Mouse (Mus musculus) MEL (cell line): ENCODE measurements around the gene Eng.

Source experiments
- CTCF ChIP-seq, 3 experiments: IDR thresholded peaks in 2 of 3; conservative IDR thresholded peaks in 1 of 3; 2 replicates each; pipeline ENCODE4 v1.5.1; 2011 to 2012; ENCODE audit warnings: low read length in 3 of 3, low read depth in 2 of 3, mild to moderate bottlenecking in 2 of 3, improper control_type of control experiment in 1 of 3, inconsistent platforms in 1 of 3, mixed read lengths in 1 of 3, moderate library complexity in 1 of 3; ENCODE audit not compliant: control insufficient read depth in 1 of 3, insufficient read depth in 1 of 3, poor library complexity in 1 of 3, severe bottlenecking in 1 of 3
- EP300 ChIP-seq, 2 experiments: IDR thresholded peaks; 2 replicates each; pipeline ENCODE4 v1.6.1; 2011; ENCODE audit warnings: improper control_type of control experiment in 2 of 2, low read length in 2 of 2, low read depth in 1 of 2, mild to moderate bottlenecking in 1 of 2
- MAFK ChIP-seq: IDR thresholded peaks from 2 replicates; pipeline ENCODE4 v1.6.1; 2011; ENCODE audit warnings: low read depth, mild to moderate bottlenecking, low read length, improper control_type of control experiment, borderline replicate concordance
- MAX ChIP-seq: IDR thresholded peaks from 2 replicates; pipeline ENCODE4 v1.6.1; 2011; ENCODE audit warnings: low read length, improper control_type of control experiment
- MEF2A ChIP-seq: IDR thresholded peaks from 2 replicates; pipeline ENCODE4 v1.6.1; 2014; ENCODE audit warnings: low read depth, mild to moderate bottlenecking, inconsistent platforms, low read length, improper control_type of control experiment; ENCODE audit not compliant: poor library complexity, insufficient replicate concordance, severe bottlenecking; ENCODE audit errors: extremely low read depth
- POLR2A ChIP-seq, 2 experiments: IDR thresholded peaks; 2 replicates each; pipeline ENCODE4 v1.6.1; 2011 to 2012; ENCODE audit warnings: low read length in 2 of 2, mild to moderate bottlenecking in 2 of 2, control low read depth in 1 of 2, improper control_type of control experiment in 1 of 2, low read depth in 1 of 2, moderate library complexity in 1 of 2; ENCODE audit not compliant: control insufficient read depth in 1 of 2, insufficient read depth in 1 of 2, poor library complexity in 1 of 2
- TAL1 ChIP-seq: IDR thresholded peaks from 2 replicates; pipeline ENCODE4 v1.6.1; 2012; ENCODE audit warnings: mild to moderate bottlenecking, inconsistent platforms, low read length, moderate library complexity, mixed read lengths
- ZKSCAN1 ChIP-seq: IDR thresholded peaks from 2 replicates; pipeline ENCODE4 v1.6.1; 2012; ENCODE audit warnings: low read depth, mild to moderate bottlenecking, inconsistent platforms, low read length, improper control_type of control experiment, moderate library complexity
- ZMIZ1 ChIP-seq: IDR thresholded peaks from 2 replicates; pipeline ENCODE4 v1.6.1; 2012; ENCODE audit warnings: low read depth, mild to moderate bottlenecking, inconsistent platforms, low read length, improper control_type of control experiment, moderate library complexity

DNA sequence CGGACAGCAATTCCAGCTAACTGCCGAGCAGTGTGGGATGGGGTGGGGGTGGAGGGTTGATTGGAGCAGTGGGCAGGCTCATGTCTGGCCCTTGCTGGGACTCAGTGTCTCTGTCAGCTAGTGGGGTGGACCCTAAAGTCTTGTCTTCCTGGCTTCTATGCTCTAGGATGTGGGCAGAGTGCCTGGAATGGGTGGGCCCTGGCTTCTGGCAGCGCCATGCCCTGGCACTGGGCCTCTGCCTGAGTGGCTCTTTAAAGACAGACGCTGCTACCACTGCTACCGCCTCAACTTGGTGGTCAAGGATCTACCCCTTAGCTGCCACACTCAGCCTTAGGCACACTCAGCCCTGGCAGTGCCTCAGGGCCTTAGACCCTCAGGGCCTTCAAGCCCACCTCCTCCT lies 17.7 kb upstream of the Eng start:
- no peak for TF ChIP-seq EP300 (IDR thresholded peaks at IDR 0.05; ENCODE audit: low read depth in 1 of 2, low read length in 2 of 2)
- TF ChIP-seq POLR2A (IDR thresholded peaks at IDR 0.05; ENCODE audit: control insufficient read depth in 1 of 2, insufficient read depth in 1 of 2, low read depth in 1 of 2, low read length in 2 of 2, poor library complexity in 1 of 2), result no peak
- no peak for TF ChIP-seq ZKSCAN1
- TF ChIP-seq MAX, result no peak
- TF ChIP-seq MEF2A, result no peak
- TF ChIP-seq TAL1, result no peak
- no peak for TF ChIP-seq ZMIZ1
- TF ChIP-seq MAFK, result no peak
- TF ChIP-seq CTCF (IDR thresholded peaks at IDR 0.05 in 2 of 3, conservative IDR thresholded peaks at IDR 0.05 in 1 of 3; ENCODE audit: control insufficient read depth in 1 of 3, insufficient read depth in 1 of 3, low read depth in 2 of 3, low read length in 3 of 3, poor library complexity in 1 of 3, severe bottlenecking in 1 of 3), result no peak
